Mouse (Mus musculus) erythroid progenitor cell, adult 5-6 weeks (primary cell): ENCODE results near the gene Wwox. TPM values are rescaled to one million over a fixed set of nuclear protein-coding genes. Genes with fewer than 3 reads are reported as not detected.

Experiments
- ATAC-seq: replicated peaks from 2 replicates; pipeline ENCODE4 v1.8.0; 2016; ENCODE audit warnings: moderate number of reproducible peaks, mild to moderate bottlenecking, moderate TSS enrichment, inconsistent platforms; ENCODE audit not compliant: poor library complexity, low FRiP score, severe bottlenecking
- total RNA-seq, 2 experiments: library from RNA; stranded (forward) in 1 of 2; stranded (reverse) in 1 of 2; fragments of 150-400 nt in 1 of 2; fragments of 186-747, 209-891 nt in 1 of 2; gene quantifications; 2 replicates each; pipeline versions ENCODE4 v1.2.3 to v1.2.4; 2015 to 2017; ENCODE audit warnings: low replicate concordance in 2 of 2

Wwox gene
- total RNA-seq, 2 experiments from 2014 or later: 3.8 to 3.9 TPM

GRCm38 (mm10) chr8:114462591-114462990 lies 23.1 kb downstream of the Wwox start:
- no peak for ATAC-seq

- no peak for ATAC-seq
Observed at GRCm38 (mm10) chr8:114463305-114463704, 23.9 kb downstream of the Wwox start.

DNA sequence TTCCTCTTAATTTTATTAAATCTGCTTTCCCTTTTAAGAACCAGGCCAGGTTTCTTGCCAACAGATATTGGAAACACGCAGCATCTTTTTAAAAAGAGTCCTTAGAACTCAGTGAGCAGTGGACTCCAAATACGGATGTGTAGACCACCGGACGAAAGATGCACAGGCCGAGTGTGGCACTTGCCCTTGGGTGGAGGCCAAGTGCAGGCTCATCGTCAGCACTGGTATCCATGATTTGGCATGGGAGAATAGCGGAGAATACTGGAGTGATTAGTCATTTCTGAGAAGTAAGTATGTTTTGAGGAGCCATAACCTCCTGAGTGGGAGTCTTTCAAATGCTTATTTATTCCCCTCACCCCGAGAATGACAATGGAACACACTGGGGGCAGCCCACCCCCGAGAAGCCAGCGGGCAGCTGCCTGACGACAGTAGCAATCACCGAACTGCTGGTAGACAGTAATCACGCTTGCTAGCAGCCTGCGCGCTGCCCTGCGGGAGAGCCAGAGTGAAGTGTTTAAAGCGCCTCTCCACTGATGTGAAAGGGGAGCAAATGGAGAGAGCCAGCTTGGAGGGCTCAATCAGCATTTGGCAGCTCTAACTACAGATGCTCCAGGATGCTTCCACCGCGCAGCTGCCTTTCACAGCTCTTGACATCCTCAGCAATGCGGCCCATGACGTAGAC lies 29.2 kb downstream of the Wwox start:
- ATAC-seq: no peak

DNA sequence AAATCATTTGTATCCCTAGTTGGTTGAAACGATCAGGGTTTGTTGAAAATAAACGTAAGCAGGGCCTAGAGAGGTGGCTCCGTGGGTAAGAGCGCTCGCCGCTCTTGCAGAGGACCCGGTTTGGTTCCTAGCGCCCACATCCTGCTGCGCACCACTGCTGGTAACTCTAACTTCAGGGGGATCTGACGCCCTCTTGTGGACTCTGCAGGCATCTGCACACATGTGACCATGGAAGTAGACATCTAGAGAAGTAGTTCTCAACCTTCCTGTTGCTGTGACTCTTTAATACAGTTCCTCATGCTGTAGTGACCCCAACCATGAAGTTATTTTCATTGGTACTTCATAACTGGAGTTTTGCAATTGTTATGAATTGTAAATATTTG lies 29.7 kb downstream of the Wwox start:
- ATAC-seq: no peak

GRCm38 (mm10) chr8:114473546-114473945 lies 34.1 kb downstream of the Wwox start:
- ATAC-seq: no peak

DNA sequence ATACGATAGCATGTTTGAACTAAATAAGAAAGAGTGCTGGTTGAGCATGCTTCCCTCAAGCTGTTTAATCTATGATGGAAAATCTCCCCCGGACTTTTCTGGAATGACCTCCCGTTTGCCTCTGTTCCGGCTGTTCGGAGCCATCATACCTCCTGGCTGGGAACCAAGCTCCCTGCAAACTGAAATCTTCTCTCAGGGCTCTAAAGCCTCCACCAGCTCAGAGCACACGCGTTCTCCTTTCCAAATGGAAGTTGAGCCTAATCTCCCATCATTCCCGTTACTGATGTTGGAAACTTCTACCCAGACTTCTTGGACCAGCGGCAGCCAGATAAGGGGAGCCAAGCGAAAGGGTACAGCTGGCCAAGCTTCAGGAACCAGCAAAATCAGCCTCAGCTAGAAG lies 37.5 kb downstream of the Wwox start:
- ATAC-seq: no peak

DNA sequence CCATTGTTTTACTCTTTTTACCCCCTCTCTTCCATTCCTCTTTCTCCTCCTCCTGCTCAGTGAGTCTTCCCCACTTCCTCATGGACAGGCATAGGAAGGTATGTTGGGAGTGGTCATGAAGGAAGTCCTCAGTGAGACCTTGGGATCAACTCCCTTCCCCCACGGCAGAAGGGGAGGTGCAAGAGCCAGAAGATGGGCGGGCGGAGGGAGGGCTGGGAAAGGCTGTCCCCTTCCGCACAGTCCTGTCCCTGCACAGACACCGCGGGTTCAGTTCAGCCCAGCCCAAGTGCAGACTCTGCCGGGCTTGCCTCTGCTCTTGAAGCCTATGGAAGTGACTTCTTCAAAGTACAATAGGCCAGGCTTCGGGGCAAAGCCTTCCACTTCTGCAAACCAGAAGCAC lies 38.3 kb downstream of the Wwox start:
- no peak for ATAC-seq

- no peak for ATAC-seq
Observed at GRCm38 (mm10) chr8:114479749-114480148, 40.3 kb downstream of the Wwox start.

- ATAC-seq: no peak
Observed at GRCm38 (mm10) chr8:114491662-114492160, 52.3 kb downstream of the Wwox start.

GRCm38 (mm10) chr8:114499448-114500144 lies 60.1 kb downstream of the Wwox start:
- no peak for ATAC-seq

GRCm38 (mm10) chr8:114501906-114502305 lies 62.5 kb downstream of the Wwox start:
- no peak for ATAC-seq

DNA sequence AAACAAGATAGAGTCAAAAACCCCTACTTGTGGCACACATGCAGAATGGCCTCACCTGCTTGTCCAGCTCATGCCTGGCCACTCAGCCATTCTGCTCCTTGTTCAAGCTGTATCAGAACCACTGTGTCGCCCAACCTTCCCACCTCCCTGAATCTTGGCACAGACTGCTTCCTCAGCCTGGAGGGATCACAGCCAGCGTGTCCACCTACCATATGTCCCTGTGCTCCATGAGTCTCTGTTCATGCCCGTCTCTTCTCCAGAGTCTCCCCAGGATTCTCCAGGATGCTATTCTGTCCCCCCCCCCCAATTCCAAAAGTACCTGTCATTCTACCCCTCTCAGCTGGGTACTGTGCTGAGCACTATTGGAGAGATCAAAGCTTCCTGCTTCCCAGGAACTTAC lies 63.7 kb downstream of the Wwox start:
- ATAC-seq: no peak

- no peak for ATAC-seq
Observed at GRCm38 (mm10) chr8:114504889-114505288, 65.4 kb downstream of the Wwox start.

GRCm38 (mm10) chr8:114505351-114506347 lies 66.2 kb downstream of the Wwox start:
- ATAC-seq: no peak

GRCm38 (mm10) chr8:114507404-114507803 lies 67.9 kb downstream of the Wwox start:
- no peak for ATAC-seq

DNA sequence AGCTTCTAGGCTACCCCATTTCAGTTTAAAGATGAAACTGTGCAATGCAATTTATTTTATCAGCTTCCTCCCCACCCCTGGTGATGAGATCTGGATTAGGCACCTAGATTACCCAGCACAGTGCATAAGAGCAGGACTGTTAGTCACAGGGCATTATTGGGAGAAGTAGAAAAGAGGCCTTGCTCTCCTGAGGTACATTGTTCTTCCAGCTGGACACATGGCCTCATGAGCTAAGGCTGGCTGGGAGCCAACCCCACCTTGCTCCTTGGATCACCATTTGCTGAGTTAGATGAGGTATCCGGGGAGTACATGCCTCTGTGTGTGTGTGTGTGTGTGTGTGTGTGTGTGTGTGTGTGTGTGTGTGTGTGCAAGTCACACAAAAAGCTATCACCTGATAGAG lies 70.8 kb downstream of the Wwox start:
- ATAC-seq: no peak

DNA sequence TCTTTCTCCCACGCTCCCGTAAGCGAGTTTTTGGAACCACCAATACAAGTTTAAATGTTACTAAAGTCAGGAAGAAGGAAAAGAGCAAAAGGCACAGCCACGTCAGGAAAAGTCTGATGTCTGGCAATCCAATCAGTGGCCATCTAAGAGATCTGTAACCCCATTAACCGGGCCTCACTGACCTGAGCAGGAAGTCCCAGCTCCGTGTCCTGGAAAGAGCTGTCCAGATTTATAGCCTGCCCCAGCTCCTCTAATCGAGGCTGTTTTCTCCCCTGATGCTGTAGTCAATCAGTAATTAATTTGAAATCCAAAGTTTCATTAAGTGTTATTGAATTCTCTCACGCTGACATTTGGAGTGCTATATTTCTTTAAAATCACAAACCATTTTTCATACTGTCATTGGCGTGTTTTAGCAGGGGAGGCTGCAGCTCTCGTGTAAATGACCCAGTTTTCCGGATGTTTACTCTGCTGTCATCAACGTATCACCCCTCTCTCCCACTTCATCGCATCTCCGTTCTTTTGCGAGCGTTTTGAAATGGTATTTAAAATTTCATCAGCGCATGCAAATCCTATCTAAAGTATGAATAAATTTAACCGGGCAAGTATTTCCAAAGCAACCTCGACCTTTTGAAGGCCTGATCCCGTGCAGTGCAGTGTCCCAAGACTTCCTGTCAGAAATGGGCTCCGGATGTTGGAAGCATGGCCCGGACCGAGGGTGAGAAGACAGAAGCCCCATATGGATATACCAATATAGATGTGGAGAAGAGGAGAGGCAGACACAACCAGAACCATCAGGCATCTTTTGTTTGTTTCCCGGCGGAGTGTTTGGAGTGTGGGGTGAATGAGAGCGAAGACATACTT lies 72.8 kb downstream of the Wwox start:
- no peak for ATAC-seq

GRCm38 (mm10) chr8:114514692-114515091 lies 75.2 kb downstream of the Wwox start:
- ATAC-seq: no peak

DNA sequence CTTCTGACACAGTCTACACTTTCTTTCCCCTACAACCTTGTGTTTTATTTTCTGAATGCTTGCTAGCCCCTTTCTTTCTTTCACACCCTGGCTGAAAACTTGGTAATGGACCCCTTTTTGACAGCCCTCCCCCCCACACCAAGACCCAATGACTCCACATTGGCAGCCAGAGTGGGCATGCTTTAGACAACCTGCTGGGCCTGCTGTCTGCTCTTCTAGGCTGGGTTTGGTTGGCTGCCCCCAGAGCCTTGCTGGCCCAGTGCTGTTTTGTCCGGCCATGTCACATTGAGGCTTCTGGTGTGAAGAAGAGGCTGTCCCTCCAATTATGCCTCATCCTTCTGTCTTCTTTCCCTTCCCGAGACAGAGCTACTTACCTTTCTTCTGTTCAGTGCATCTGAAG lies 83.6 kb downstream of the Wwox start:
- ATAC-seq: no peak
